Mouse (Mus musculus) CH12.LX (cell line): ENCODE data around the gene Depp1. TPM values are rescaled to one million over a fixed set of nuclear protein-coding genes. Genes with fewer than 3 reads are reported as not detected.

Experiments used
- DNase-seq: peaks from one replicate; pipeline ENCODE4 v3.0.0-alpha.2; 2013; ENCODE audit errors: extremely low read depth
- H3K27ac ChIP-seq: 2 replicates; pipeline ENCODE4 v1.5.1; 2012; ENCODE audit warnings: low read depth, mild to moderate bottlenecking, control low read depth, moderate library complexity; ENCODE audit not compliant: insufficient read depth
- H3K27me3 ChIP-seq: replicated peaks from 2 replicates; pipeline ENCODE3; 2012; ENCODE audit warnings: inconsistent platforms
- H3K36me3 ChIP-seq, 2 experiments: replicated peaks in 1 of 2; 2 replicates each; pipeline versions ENCODE3 to v1.6.1; 2012; ENCODE audit warnings: inconsistent platforms in 1 of 2, low read length in 1 of 2, mild to moderate bottlenecking in 1 of 2, mixed read lengths in 1 of 2, moderate library complexity in 1 of 2; ENCODE audit not compliant: control insufficient read depth in 1 of 2, insufficient read depth in 1 of 2
- H3K4me1 ChIP-seq, 2 experiments: 2 replicates each; pipeline ENCODE4 v1.6.1; 2012; ENCODE audit warnings: inconsistent platforms in 1 of 2, moderate library complexity in 1 of 2; ENCODE audit not compliant: insufficient read depth in 2 of 2, control insufficient read depth in 1 of 2
- H3K4me2 ChIP-seq: 2 replicates; pipeline ENCODE4 v1.6.1; 2012; ENCODE audit warnings: low read depth, mild to moderate bottlenecking, control low read depth; ENCODE audit not compliant: poor library complexity, insufficient read depth, severe bottlenecking
- H3K4me3 ChIP-seq, 3 experiments: fragments of 150-350 bp in 1 of 3; sonication (generic) in 1 of 3; replicated peaks in 1 of 3; 2 replicates each; pipeline versions ENCODE3 to v1.5.1; 2011 to 2012; ENCODE audit warnings: low read depth in 2 of 3, low read length in 2 of 3, mild to moderate bottlenecking in 2 of 3, moderate library complexity in 2 of 3, control low read depth in 1 of 3, improper control_type of control experiment in 1 of 3, inconsistent platforms in 1 of 3, mixed read lengths in 1 of 3; ENCODE audit not compliant: poor library complexity in 1 of 3
- H3K79me2 ChIP-seq: replicated peaks from 2 replicates; pipeline ENCODE4 v1.6.1; 2012; ENCODE audit warnings: mild to moderate bottlenecking, moderate library complexity; ENCODE audit not compliant: control insufficient read depth, poor library complexity, insufficient read depth, severe bottlenecking; ENCODE audit errors: extremely low read depth
- H3K9ac ChIP-seq: 2 replicates; pipeline ENCODE4 v1.6.1; 2012; ENCODE audit warnings: low read depth, mild to moderate bottlenecking, control low read depth, moderate library complexity; ENCODE audit not compliant: insufficient read depth
- H3K9me3 ChIP-seq: replicated peaks from 2 replicates; pipeline ENCODE3; 2012; ENCODE audit warnings: low read length, inconsistent platforms, mixed read lengths
- CHD1 ChIP-seq: IDR thresholded peaks from 2 replicates; pipeline ENCODE4 v1.6.1; 2012; ENCODE audit warnings: low read depth, low read length, improper control_type of control experiment, inconsistent platforms
- CHD2 ChIP-seq: IDR thresholded peaks from 2 replicates; pipeline ENCODE4 v1.6.1; 2011; ENCODE audit warnings: low read length, improper control_type of control experiment
- CTCF ChIP-seq, 2 experiments: IDR thresholded peaks in 1 of 2; conservative IDR thresholded peaks in 1 of 2; 2 replicates each; pipeline ENCODE4 v1.5.1; 2011 to 2012; ENCODE audit warnings: low read depth in 2 of 2, low read length in 2 of 2, improper control_type of control experiment in 1 of 2, inconsistent platforms in 1 of 2, mild to moderate bottlenecking in 1 of 2, moderate library complexity in 1 of 2
- E2F4 ChIP-seq: IDR thresholded peaks from 2 replicates; pipeline ENCODE4 v1.6.1; 2011; ENCODE audit warnings: low read depth, low read length, improper control_type of control experiment; ENCODE audit not compliant: insufficient replicate concordance
- ELF1 ChIP-seq: IDR thresholded peaks from 2 replicates; pipeline ENCODE4 v1.6.1; 2014; ENCODE audit warnings: low read depth, mild to moderate bottlenecking, inconsistent platforms, low read length, improper control_type of control experiment
- EP300 ChIP-seq: IDR thresholded peaks from 2 replicates; pipeline ENCODE4 v1.6.1; 2011; ENCODE audit warnings: low read length, improper control_type of control experiment
- ETS1 ChIP-seq: conservative IDR thresholded peaks from 2 replicates; pipeline ENCODE4 v1.6.1; 2012; ENCODE audit warnings: low read depth, mild to moderate bottlenecking, inconsistent platforms, low read length, improper control_type of control experiment, moderate library complexity
- GABPA ChIP-seq: IDR thresholded peaks from 2 replicates; pipeline ENCODE4 v1.6.1; 2012; ENCODE audit warnings: low read depth, low read length, improper control_type of control experiment, inconsistent platforms; ENCODE audit not compliant: insufficient replicate concordance
- HCFC1 ChIP-seq: IDR thresholded peaks from 2 replicates; pipeline ENCODE4 v1.6.1; 2012; ENCODE audit warnings: low read depth, mild to moderate bottlenecking, inconsistent platforms, low read length, improper control_type of control experiment
- JUN ChIP-seq: IDR thresholded peaks from 2 replicates; pipeline ENCODE4 v1.6.1; 2011; ENCODE audit warnings: low read depth, mild to moderate bottlenecking, low read length, improper control_type of control experiment, moderate library complexity; ENCODE audit not compliant: insufficient read depth
- JUND ChIP-seq: conservative IDR thresholded peaks from 2 replicates; pipeline ENCODE4 v1.6.1; 2011; ENCODE audit warnings: low read depth, low read length, improper control_type of control experiment
- MAFK ChIP-seq: IDR thresholded peaks from 2 replicates; pipeline ENCODE4 v1.6.1; 2011; ENCODE audit warnings: low read length, improper control_type of control experiment; ENCODE audit not compliant: insufficient replicate concordance
- MAX ChIP-seq: IDR thresholded peaks from 2 replicates; pipeline ENCODE4 v1.6.1; 2011; ENCODE audit warnings: low read length, improper control_type of control experiment
- MAZ ChIP-seq: IDR thresholded peaks from 2 replicates; pipeline ENCODE4 v1.6.1; 2012; ENCODE audit warnings: low read depth, mild to moderate bottlenecking, inconsistent platforms, low read length, improper control_type of control experiment, moderate library complexity
- MEF2A ChIP-seq: IDR thresholded peaks from 2 replicates; pipeline ENCODE4 v1.6.1; 2014; ENCODE audit warnings: low read depth, mild to moderate bottlenecking, inconsistent platforms, low read length, improper control_type of control experiment, borderline replicate concordance
- MXI1 ChIP-seq: IDR thresholded peaks from 2 replicates; pipeline ENCODE4 v1.6.1; 2011; ENCODE audit warnings: mild to moderate bottlenecking, low read depth, low read length, improper control_type of control experiment
- MYC ChIP-seq: IDR thresholded peaks from 2 replicates; pipeline ENCODE4 v1.6.1; 2011; ENCODE audit warnings: low read depth, mild to moderate bottlenecking, improper control_type of control experiment, low read length
- NELFE ChIP-seq: IDR thresholded peaks from 2 replicates; pipeline ENCODE4 v1.6.1; 2011; ENCODE audit warnings: low read depth, low read length, improper control_type of control experiment
- POLR2AphosphoS2 ChIP-seq: IDR thresholded peaks from 2 replicates; pipeline ENCODE4 v1.6.1; 2011; ENCODE audit warnings: low read depth, low read length, improper control_type of control experiment
- RAD21 ChIP-seq: IDR thresholded peaks from 2 replicates; pipeline ENCODE4 v1.6.1; 2011; ENCODE audit warnings: low read depth, mild to moderate bottlenecking, low read length, improper control_type of control experiment, moderate library complexity
- SIN3A ChIP-seq: IDR thresholded peaks from 2 replicates; pipeline ENCODE4 v1.6.1; 2012; ENCODE audit warnings: low read length, improper control_type of control experiment, inconsistent platforms
- SMC3 ChIP-seq: IDR thresholded peaks from 2 replicates; pipeline ENCODE4 v1.6.1; 2011; ENCODE audit warnings: low read depth, low read length, improper control_type of control experiment
- TCF12 ChIP-seq: IDR thresholded peaks from 2 replicates; pipeline ENCODE4 v1.6.1; 2014; ENCODE audit warnings: low read depth, mild to moderate bottlenecking, inconsistent platforms, low read length, improper control_type of control experiment
- UBTF ChIP-seq: IDR thresholded peaks from 2 replicates; pipeline ENCODE4 v1.6.1; 2012; ENCODE audit warnings: low read depth, mild to moderate bottlenecking, inconsistent platforms, low read length, improper control_type of control experiment, moderate library complexity
- USF1 ChIP-seq: IDR thresholded peaks from 2 replicates; pipeline ENCODE4 v1.6.1; 2014; ENCODE audit warnings: low read depth, mild to moderate bottlenecking, inconsistent platforms, low read length, improper control_type of control experiment
- ZKSCAN1 ChIP-seq: IDR thresholded peaks from 2 replicates; pipeline ENCODE4 v1.6.1; 2012; ENCODE audit warnings: low read depth, inconsistent platforms, low read length, improper control_type of control experiment, borderline replicate concordance
- ZMIZ1 ChIP-seq: IDR thresholded peaks from 2 replicates; pipeline ENCODE4 v1.6.1; 2012; ENCODE audit warnings: low read depth, mild to moderate bottlenecking, inconsistent platforms, low read length, improper control_type of control experiment
- ZNF384 ChIP-seq: IDR thresholded peaks from 2 replicates; pipeline ENCODE4 v1.6.1; 2012; ENCODE audit warnings: low read depth, low read length, improper control_type of control experiment, inconsistent platforms
- dilution Hi-C: fragments of 300-500 bp; cut with MboI; formaldehyde crosslinking; loops from 2 replicates; pipeline ENCODE4 v1.14.3; 2020; ENCODE audit warnings: low sequenced_read_pairs; ENCODE audit not compliant: extremely low pct_unique_long_range_greater_than_20kb, extremely low pct_ligation_motif_present
- in situ Hi-C: fragments of 300-500 bp; cut with MboI; formaldehyde crosslinking; loops from 3 replicates; pipeline ENCODE4 v1.14.3; 2019; ENCODE audit warnings: low sequenced_read_pairs, low pct_ligation_motif_present, low pct_unique_long_range_greater_than_20kb, mixed read lengths
- polyA plus RNA-seq: library from polyadenylated mRNA; unstranded; fragments of >175 nt; gene quantifications from 2 replicates; pipeline ENCODE4 v1.2.1, GENCODE M21; 2012; ENCODE audit warnings: low read depth; ENCODE audit not compliant: insufficient read length
- total RNA-seq, 2 experiments: library from RNA; depleted of rRNA; stranded (reverse); fragments of 300-350 nt in 1 of 2; fragments of >200 nt in 1 of 2; gene quantifications; 2 replicates each; pipeline ENCODE4 v1.2.3; 2012 to 2014

Gene Depp1
- total and polyA plus RNA-seq, 3 experiments, result 0.13 to 0.47 TPM; not detected in 1

DNA sequence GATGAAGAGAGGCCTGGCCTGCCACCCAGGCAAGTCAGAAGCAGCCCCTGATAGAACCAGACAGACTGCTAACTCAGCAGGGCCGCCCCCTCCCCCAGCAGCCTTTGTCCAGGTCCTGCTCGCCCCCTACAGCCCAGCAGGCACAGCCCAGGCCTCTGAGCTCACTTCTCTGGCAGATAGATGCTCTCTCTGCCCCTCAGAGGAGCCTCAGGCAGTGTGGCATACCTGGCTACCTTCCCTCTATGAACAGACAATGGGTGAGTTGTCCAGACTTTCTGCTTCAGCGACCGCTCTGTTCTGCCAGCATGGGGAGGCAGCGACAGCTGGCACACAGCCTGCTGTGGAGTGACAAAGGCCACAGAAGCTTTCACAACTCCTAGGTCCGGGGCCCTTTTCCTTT is 19.7 kb downstream of the Depp1 start:
- DNase-seq, result no peak
- dilution Hi-C loops (no loop called here), in situ Hi-C loops (no loop called here)
- H3K4me2 ChIP-seq, result peak overlapping the region; percentile 89
- no peaks in the 10 kb centered on the region for H3K27me3 ChIP-seq
- H3K4me3 ChIP-seq, result peak overlapping the region; percentile 82 to 94 (median 85)
- H3K36me3 ChIP-seq, result peaks cover 4 to 24% of the 10 kb centered on the region in 2 experiments
- H3K79me2 ChIP-seq, result peaks cover 61% of the 10 kb centered on the region
- no peaks in the 10 kb centered on the region for H3K9me3 ChIP-seq
- H3K9ac ChIP-seq, result peak overlapping the region; percentile 83
- H3K27ac ChIP-seq, result peak overlapping the region; percentile 94
- H3K4me1 ChIP-seq, result peaks cover 24 to 67% of the 10 kb centered on the region in 2 experiments
- TF ChIP-seq EP300 (peak; percentile 18; the same call in 1 of the 2 replicates), JUND (no peak), CHD1 (peak; percentile 70; the same call in 1 of the 2 replicates), MAFK (peak; percentile 65; the same call in 1 of the 2 replicates), ETS1 (0 out of 2 replicates have a peak, but pooled peaks have one; percentile 6), SMC3 (0 out of 2 replicates have a peak, but pooled peaks have one; percentile 4), CTCF (conservative IDR thresholded peaks at IDR 0.05 in 1 of 2, IDR thresholded peaks at IDR 0.05 in 1 of 2; ENCODE audit: low read depth in 2 of 2, low read length in 2 of 2) (peak in 1 of 2 experiments; percentile 42; a peak in 2 of 4 replicates), USF1 (no peak), MEF2A (no peak), ZMIZ1 (no peak), MAZ (0 out of 2 replicates have a peak, but pooled peaks have one; percentile 24), POLR2AphosphoS2 (0 out of 2 replicates have a peak, but pooled peaks have one; percentile 9), NELFE (0 out of 2 replicates have a peak, but pooled peaks have one; percentile 2), UBTF (peak; percentile 13; the same call in 1 of the 2 replicates), MXI1 (peak; percentile 30; the same call in 1 of the 2 replicates), RAD21 (peak; percentile 9)

DNA sequence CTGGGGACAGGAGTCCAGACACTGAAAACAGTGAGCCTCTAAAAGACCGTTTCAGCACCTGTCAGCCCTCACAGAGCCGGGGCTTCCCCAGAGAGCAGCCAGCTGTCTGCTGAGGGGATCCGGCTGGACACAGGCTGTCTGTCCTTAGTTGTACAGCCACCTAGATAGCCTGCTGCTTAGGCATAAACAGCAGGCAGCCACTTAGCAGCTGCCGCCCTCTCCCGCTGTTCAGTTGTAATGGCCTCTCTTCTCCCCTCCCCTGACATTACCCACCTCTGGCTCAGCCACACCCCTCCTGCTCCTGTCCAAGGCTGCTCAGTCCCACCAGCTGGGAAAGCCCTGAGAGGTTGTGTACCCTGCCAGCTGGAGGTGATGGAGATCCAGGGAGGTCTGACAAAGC is 20.6 kb downstream of the Depp1 start:
- peaks cover 29 to 67% of the 10 kb centered on the region in 2 experiments for H3K4me1 ChIP-seq
- peak overlapping the region; percentile 82 to 94 (median 85) for H3K4me3 ChIP-seq
- peak; percentile 58 for DNase-seq
- peaks cover 4 to 19% of the 10 kb centered on the region in 2 experiments for H3K36me3 ChIP-seq
- peaks cover 52% of the 10 kb centered on the region for H3K79me2 ChIP-seq
- H3K4me2 ChIP-seq, result peak overlapping the region; percentile 89
- in situ Hi-C loops, result no loop called here
- peak overlapping the region; percentile 94 for H3K27ac ChIP-seq
- H3K9ac ChIP-seq, result peak overlapping the region; percentile 83
- dilution Hi-C loops, result no loop called here
- no peaks in the 10 kb centered on the region for H3K9me3 ChIP-seq
- H3K27me3 ChIP-seq, result no peaks in the 10 kb centered on the region
- TF ChIP-seq CTCF (conservative IDR thresholded peaks at IDR 0.05 in 1 of 2, IDR thresholded peaks at IDR 0.05 in 1 of 2; ENCODE audit: low read depth in 2 of 2, low read length in 2 of 2), result peak in 1 of 2 experiments; percentile 56; a peak in 2 of 4 replicates
- 0 out of 2 replicates have a peak, but pooled peaks have one; percentile 9 for TF ChIP-seq HCFC1
- no peak; the same call in 1 of the 2 replicates for TF ChIP-seq MXI1
- peak; percentile 58; the same call in 1 of the 2 replicates for TF ChIP-seq MEF2A
- no peak; the same call in 1 of the 2 replicates for TF ChIP-seq POLR2AphosphoS2
- TF ChIP-seq SIN3A, result peak; percentile 92
- TF ChIP-seq NELFE, result no peak
- TF ChIP-seq CHD2, result no peak
- TF ChIP-seq JUN, result no peak
- TF ChIP-seq UBTF, result no peak
- no peak for TF ChIP-seq ELF1
- peak; percentile 22; the same call in 1 of the 2 replicates for TF ChIP-seq MAFK
- no peak for TF ChIP-seq ZNF384
- TF ChIP-seq EP300, result no peak; the same call in 1 of the 2 replicates
- peak; percentile 97 for TF ChIP-seq TCF12
- TF ChIP-seq ZMIZ1, result no peak
- TF ChIP-seq ZKSCAN1, result no peak
- TF ChIP-seq MYC, result no peak
- no peak for TF ChIP-seq E2F4
- TF ChIP-seq MAZ, result no peak
- no peak for TF ChIP-seq GABPA
- TF ChIP-seq ETS1, result peak; percentile 83
- TF ChIP-seq CHD1, result no peak
- TF ChIP-seq MAX, result no peak
